Mouse (Mus musculus): ENCODE measurements around the gene Ebf3.
A peak's percentile ranks its signal among the peaks of the same experiment; 100 is the strongest.

The Ebf3 gene

DNA sequence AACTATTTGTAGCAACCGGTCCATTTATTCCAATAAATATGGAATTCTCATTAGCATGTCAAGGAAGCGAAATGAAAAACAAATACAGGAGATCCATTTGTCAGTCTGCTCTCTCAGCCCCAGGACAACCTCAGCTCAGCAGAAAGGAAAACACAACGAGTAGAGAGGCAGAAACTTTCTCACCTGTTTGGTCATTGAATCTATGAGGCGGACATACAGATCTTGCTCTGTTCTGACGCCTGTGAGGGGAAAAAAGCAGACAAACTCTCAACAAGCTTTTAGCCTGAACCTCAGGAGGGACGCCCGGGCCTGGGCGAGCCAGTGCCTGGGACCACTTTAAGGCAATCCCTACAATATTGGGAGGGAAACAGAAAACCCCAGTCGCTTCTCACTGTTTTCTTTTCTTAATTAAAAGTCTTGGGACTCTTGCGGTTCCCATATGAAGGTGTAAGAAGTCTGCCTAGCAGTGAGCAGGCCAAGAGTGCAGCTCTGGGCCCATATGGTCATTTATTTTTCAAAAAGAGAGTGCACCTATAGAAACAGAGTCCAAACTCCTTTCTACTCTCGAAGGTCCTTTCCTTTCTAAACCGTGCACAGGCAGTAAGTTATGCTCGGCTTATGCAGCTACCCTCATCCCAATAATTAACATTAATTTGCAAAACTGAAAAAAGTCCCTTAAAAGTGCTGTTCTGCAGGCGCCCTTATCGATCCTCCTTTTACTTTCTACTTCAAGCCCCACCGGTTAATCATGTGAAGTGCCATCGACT lies 1.9 kb downstream of the Ebf3 start:
- DNase-seq (ENCODE audit: low spot score): no peak

DNA sequence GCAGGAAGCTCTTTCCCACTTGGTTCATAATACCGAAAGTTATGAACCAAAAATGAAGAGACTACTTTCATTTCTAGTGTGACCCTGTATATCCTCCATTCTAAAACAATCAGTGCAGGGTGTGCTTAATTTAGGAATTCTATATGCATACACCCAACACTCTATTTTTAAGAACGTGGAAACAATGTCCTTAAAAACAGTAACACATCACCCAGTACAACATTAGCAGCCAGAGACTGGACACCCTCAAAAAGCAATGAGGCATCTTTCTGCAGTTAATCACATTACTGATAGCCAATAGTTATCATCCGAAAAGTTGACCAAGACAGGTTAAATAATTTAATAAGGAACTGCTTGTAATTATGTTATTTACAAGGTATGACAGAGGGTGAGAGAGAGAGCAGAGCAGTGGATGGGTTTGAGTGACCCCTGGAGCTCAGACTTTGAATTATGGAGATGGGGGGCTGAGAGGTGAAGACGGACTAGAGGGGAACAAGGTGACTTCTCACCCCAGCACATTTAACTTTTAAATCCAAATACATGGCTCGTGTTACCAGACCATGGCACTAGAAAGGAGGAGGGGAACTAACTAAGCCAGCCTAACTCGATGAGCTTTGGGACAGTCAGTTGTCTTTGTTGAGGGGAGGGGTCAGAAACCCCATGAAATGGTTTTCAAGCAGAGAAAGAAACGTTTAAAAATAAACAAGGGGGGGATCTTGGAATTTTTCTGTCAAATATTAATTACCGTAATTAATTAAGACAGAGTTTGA lies 2.7 kb downstream of the Ebf3 start:
- no peak for DNase-seq (ENCODE audit: low spot score)

DNA sequence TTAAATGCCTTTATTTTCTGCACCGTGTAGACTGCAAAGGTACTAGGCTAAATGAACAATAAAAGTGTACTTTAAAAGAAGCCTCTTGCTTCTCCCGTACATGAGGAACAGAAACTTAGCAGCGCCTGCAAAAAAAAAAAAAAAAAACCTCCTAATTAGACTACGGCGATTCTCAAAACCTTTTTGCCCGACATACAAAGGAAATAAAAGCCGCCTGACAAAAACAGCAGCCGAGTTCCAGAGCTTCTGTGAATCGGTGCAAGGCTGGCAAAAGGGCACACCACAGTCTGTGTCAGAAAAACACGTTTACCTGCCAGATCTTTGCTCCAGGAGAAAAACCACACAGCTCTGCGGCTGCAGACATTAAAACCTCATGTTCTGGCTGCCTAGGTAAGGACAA lies 3.4 kb downstream of the Ebf3 start:
- no peak for DNase-seq (ENCODE audit: low spot score)

DNA sequence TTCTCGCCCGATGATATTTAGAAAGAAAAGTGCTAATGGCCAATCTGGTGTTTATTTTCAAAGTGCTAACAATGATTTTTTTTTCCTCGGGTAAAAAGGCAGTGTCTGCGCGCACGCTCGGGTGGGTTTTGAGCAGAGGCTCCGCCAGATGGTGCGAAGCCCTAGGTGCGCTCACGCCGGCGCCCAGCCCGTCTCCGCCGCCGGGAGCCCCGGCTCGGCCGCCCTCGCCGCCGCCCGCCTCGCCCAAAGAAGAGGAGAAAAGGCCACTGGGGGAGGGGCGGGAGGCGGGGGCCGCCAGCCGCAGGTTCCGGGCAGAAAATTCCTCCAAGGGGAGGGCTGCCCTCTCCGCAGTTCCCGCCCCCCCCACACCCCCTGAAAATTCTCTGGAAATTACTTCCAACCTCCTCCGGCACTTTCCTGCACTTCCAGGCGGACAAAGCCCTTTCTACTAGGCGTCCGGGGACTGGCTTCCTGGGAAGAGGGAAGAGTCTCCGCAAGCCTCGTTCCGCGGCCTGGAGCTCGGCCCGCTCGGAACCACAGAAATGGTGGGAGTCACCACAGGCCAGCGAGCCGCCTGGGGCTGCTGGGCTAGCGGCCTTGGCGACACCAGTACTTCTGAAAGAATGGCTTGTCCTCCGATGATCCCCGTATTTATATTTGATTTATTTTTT lies 4.0 kb downstream of the Ebf3 start:
- peak; percentile 49 for DNase-seq (ENCODE audit: low spot score)

DNA sequence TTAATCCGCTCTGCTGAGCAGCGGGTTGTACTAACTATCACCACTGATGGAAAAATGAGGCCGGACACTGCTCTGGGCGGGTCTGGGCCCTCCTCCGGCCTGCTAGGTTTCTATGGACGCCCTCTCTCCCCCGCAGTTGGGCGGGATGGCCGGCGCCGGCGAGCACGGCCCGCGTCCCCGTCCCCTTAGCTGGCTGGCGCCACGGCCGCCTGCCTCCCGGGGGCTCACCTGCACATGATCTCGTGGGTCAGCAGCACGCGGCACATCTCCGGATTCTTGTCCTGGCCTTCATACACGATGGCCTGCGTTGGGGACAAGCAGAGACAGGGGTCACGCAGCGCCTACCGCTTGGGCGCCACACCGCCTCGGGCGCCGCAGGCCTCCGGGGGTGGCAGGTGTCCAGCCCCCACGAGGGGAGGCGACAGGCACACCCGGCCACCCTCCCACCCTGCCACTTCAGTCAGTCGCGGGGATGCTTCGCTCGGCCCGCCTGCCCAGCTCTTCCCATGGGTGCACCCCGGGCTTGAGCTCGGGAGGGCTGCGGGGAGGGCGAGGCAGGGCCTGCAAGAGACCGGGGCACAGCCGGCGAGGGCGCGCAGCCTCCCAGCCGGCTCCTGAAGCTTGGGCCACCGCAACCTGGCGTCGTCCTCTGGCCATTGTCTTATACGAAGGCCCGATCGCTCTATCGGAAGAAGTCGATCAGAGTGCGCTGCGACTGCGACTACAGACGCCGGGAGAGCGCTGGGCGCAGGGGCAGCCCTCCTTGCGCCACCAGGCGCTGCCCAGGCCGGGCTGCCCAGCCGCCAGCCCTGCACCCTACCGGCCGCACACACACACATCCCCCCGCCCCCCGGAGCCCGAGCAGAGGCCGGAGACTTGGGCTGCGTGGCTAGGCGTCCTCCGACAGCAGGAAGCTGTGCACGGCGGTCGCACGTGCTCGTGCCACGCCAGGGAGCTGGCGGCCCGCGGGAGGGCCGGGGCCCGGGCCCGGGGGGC lies 4.9 kb downstream of the Ebf3 start:
- DNase-seq (ENCODE audit: low spot score): peak; percentile 54

DNA sequence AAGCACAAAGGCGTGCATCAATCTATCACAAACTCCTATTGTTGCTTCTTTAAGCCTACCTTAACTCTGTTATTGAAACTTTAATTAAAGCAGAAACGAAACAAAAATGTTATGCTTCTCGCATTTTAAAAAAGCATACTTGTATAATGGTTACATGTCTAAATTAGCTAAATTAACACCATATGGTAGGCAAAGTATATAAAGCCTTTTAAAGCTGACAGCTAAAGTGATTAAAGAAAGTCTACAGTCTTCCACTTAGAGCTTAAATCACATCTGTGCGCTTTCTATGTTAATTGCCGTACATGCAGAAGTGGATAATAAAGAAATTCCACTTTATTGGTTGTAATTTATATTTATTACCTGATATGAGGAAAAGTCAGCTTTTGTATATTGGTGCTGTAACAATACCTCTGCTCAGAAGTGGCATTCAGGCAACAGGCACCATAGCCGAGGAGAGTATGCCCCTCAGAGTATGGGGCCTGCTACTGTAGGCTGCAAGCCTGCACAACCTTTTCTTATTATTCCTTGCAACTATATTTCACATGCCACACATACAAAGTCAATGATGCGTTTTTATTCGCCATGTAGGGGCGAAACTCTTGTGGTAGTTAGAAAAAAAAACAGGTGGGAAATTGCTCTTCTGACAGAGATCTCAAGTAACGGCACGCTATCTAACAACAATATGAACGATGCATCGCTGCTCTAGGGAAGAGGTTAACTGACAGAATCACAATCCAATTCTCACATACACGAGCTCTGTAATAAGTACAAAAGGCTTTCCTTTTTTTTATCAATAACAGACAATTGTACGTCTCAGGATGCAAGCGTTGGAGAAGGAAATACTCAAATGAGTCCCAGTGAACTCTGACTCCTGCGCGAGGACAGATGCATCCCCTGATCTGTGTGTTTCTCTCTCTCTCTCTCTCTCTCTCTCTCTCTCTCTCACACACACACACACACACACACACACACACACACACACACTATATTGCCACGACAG lies 5.9 kb downstream of the Ebf3 start:
- DNase-seq (ENCODE audit: low spot score): no peak

DNA sequence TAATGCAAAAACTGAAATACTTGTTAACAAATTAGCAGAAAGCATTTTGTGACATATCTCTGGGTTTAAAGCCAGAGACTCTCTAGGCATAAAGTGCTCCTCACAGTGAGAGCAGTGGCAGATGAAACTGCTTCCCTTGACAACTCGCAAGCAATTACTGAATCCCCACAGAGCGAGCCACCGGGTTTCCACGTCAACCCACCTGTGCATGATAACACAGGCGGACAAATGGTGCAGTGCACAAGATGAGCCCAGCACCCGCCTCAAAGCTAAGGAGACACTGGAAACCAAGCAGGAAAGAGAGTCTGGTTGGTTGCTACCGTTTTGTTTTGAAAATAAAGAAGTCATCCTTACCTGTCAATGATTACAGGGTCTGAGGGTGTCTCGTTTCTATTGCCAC lies 7.1 kb downstream of the Ebf3 start:
- no peak for DNase-seq (ENCODE audit: low spot score)

DNA sequence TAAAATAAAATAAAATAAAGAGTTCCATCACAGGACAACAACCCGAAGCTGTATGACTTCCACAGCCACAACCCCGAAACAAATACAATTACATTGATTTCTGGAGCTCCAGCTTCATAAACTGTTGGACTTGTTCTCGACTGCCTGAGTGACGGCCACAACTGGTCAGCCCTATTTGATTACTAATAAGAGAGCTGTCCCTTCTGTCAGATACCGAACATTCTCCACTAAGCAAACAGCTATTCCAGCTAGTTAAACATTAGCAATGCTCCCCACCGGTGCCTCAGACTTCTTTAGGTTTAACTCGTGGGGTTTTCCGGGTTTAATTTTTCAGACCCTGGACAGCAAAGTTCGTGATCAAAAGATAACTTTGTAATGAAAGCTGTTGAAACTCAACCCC lies 8.1 kb downstream of the Ebf3 start:
- DNase-seq (ENCODE audit: low spot score): no peak

DNA sequence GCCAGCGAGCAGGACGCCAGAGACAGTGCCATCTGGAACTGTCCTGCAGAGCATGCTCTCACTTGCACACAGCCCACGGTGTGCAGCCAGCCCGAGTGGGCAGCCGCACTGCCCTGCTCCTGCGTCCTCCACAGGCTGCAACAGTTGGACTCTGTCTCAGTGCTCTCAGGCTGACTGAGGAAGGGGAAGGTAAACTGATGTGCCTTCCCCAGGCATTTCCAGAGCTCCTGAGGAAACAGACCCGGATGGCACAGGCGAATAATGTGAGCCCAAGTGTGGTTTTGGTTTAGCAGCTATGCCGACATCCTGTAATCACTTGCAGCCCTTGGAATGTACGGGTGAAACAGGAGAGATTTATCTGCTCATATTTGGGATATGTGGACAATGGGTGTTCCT lies 10.5 kb downstream of the Ebf3 start:
- no peak for DNase-seq (ENCODE audit: low spot score)

DNA sequence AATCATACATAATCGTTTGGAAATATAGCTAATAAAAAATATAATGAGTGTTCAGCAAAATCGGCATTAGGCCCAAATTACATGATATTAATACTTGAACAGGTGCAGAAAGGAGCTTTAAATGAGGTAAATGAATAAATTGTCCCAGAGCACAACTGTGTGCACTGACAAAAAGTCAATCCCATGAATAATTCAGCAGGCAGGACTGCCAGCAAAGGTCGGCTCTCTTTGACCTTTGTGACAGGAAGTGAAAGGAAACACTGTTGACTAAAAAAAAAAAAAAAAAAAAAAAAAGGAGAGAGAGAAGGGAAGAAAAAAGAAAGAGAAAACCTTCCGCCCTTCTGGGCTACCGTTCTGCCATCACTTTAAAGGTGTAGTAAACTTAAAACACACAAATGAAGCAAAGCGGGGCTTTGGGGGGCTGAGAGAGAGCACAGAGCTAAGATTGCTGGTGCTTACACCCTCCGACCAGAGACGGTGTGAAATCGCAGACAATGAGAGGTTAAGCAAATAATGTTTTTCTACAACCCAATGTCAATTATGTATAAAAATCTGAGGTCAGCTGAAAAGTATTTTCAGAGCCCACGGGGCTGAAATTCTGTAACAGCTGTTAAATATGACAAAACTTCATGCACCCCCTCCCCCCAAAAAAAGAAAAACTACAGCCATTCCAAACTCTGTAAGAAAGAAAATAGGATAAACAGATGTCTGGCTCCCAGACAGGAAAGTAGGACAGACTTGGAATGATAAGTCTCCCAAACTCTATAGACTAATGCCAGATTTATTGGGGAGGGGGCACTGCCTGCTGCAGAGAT lies 11.1 kb downstream of the Ebf3 start:
- no peak for DNase-seq (ENCODE audit: low spot score)

DNA sequence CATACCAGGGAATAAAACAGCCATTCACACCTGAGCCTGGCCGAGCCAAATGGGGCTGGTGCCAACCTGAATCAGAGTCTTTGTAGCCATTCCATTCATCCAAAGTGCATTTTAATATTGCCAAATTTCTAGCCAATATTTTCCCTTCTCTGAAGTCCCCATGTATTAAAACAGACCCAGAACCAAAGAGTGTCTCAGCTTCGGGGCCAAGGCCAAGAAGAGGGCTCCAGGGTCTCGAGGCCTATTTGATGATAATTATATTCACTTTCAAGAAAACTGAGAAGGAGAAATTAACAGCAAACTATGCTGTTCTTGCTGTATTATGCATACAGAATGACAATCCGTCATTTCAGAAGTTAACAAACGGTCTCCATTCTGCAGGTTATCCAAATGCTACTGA lies 12.1 kb downstream of the Ebf3 start:
- DNase-seq (ENCODE audit: low spot score): no peak

DNA sequence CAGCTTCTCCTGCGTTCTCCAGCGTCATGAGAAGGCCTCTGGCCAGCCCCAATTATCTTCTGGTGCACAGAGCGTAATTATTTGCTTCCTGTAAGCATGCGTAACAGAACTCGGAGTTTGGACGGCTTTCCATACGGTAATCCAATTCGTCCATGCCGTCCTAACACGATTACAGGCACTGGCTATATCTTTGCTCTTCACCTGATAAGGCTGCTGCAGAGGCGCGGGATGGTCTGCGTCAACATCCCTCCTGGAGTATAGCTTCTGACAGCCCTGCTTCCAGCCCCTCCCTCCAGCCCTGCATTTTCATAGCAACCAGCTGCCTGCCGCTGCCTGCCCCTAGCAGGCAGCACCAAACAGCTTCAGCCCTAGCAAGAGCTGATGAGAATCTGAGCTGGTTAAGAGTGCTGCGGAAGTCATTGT lies 12.9 kb downstream of the Ebf3 start:
- DNase-seq (ENCODE audit: low spot score): no peak

DNA sequence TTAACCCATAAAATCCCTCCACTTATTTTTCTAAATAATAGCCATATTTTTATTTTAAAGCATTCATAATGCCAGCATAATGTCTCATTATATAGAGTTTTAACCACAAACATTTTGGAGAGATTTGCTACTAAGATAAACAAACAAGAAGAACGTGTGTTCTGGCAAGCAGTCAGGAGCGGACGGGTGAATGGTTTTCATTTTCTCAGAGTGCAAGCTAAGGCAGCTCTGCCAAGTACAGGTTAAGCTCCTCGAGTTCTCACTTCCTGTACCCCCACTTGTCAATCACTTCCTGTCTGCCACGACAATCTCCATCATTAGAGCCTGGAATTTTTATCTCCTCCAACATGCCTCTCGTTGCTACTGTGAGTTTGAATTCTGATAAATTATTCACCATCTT lies 13.4 kb downstream of the Ebf3 start:
- DNase-seq (ENCODE audit: low spot score): no peak

DNA sequence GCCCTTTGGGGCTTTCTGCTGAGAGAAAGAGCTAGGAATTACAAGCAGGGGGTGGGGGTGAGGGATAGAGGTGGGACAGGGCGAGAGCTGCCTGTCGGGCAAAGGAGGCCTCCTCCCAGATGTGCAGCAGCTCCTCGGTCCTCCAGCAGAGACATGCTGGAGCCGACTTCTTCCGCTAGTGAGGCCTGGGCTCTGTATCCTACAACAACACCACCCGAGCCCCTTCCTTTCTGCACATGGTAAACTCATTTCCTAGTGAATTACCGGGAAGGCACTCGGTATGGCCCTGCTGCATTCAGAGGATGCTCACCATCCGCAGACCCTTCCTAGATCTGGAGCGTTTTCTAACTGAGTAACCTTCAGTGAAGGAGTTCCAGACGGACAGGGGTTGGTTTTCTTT lies 14.1 kb downstream of the Ebf3 start:
- DNase-seq (ENCODE audit: low spot score): no peak

DNA sequence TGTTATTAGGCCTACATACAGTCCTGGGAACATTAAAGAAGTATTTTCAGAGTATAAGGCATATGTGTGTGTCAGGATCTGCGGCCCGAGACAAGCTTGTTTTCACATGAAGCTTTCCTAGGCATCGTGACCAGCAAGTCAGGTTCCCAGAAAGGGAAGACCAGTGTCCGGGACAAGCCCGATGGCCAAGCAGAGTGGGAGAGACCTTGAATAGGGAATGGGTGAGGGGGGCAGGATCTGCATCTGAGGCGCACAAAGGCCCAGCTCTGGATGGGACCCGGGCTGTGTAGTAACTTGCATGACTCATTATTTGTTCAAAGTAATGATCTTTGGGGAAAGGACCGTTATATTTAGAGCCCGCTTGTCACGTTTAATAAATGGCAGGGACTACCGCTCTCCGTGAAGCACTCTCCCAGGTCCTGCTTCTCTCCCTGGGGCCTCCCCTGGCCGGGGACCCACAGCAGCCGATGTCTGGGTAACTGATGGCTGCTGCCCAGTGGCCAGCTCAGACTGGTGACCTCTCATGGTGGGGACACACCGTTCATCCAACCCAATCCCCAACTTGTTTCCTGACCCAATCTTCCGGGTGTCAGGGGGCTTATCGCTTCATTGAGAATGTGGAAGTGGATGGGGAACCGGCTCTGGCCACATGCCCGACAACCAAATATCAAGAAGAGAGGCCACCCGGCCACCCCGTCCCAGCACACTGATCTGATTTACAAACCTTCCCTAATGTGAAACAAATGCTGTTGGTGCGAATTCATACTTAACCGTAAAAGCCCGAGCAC lies 16.5 kb downstream of the Ebf3 start:
- DNase-seq (ENCODE audit: low spot score): no peak

DNA sequence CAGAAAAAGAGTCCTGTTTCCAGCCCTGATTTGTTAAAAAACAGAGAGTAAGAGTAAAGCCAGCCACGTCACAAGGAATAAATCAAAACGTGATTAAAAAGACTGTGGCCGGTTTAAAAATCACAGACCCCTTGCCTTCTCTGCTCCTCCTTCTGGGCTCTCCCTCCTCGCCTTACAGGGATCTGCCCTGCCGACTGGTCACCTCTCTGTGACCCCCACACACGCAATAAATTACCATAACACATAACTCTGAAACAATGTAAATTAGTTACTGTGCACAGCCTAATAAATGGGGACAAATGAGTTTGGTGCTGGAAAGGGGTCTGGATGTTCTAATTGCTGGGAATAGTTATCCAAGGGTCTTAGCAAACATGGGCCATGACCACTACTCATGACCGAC lies 17.1 kb downstream of the Ebf3 start:
- DNase-seq (ENCODE audit: low spot score): no peak

DNA sequence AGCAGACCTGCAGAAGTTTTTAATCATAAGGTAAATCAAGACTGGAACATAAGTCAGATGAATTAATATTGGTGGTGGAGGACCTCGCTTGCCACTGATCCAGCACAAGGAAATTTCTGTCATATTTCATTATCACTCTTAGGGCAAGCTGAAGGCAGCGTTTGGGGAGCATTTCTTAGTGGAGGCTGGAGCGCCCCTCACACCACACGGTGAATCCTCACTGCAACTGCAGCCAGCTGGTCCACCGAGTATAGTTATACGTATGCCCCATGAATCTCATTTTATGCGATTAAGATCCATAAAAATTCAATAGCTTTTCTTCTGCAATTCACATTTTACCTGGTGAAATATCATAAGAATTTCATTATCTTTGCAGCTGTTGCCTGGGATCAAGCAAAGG lies 18.6 kb downstream of the Ebf3 start:
- DNase-seq (ENCODE audit: low spot score): no peak

DNA sequence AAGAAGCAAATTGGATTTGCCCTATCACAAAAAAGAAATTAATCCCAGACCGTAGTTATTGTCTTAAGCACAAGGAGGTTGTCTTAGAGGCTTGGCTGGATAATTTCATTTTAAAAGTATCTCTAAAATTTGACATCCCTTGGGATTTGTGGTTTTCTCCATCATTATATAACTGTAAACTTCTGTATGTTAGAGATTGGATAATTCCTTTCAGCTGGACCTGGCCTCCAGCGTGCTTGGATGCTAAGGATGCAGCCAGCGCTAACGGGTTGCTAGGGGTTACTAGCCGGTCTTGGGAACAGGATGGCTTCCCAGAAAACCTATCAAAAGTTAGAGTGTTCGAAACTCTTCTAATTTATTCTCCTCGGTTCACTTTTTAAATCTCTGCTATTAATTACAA lies 19.8 kb downstream of the Ebf3 start:
- no peak for DNase-seq (ENCODE audit: low spot score)
